Mouse (Mus musculus) stomach, embryonic 16.5 days (tissue): ENCODE results near the gene Ifit3b. TPM values are rescaled to one million over a fixed set of nuclear protein-coding genes. Genes with fewer than 3 reads are reported as not detected.
A peak's percentile ranks its signal among the peaks of the same experiment; 100 is the strongest.

Source experiments
- ATAC-seq: fragments of 200-750 bp; cut with Nextera tagmentation; 2 replicates; pipeline ENCODE4 v1.8.0; 2017; ENCODE audit warnings: moderate number of reproducible peaks, moderate TSS enrichment; ENCODE audit not compliant: insufficient read depth, low FRiP score
- H3K27ac ChIP-seq: fragments of 300-500 bp; sonication (generic); 2 replicates; pipeline ENCODE4 v1.5.1; 2014; ENCODE audit warnings: low read length
- H3K27me3 ChIP-seq: fragments of 300-500 bp; sonication (generic); 2 replicates; pipeline ENCODE4 v1.6.1; 2014; ENCODE audit warnings: low read length, control low read depth, mixed read lengths; ENCODE audit not compliant: control insufficient read depth, insufficient read depth
- H3K36me3 ChIP-seq: fragments of 300-500 bp; sonication (generic); 2 replicates; pipeline ENCODE4 v1.6.1; 2014; ENCODE audit warnings: low read length; ENCODE audit not compliant: control insufficient read depth, insufficient read depth
- H3K4me1 ChIP-seq: fragments of 300-500 bp; sonication (generic); 2 replicates; pipeline ENCODE4 v1.6.1; 2014; ENCODE audit warnings: low read length, control low read depth, mixed read lengths; ENCODE audit not compliant: control insufficient read depth, insufficient read depth
- H3K4me2 ChIP-seq: fragments of 300-500 bp; sonication (generic); 2 replicates; pipeline ENCODE4 v1.6.1; 2014; ENCODE audit warnings: low read depth, low read length, mixed read lengths
- H3K4me3 ChIP-seq: fragments of 300-500 bp; sonication (generic); replicated peaks from 2 replicates; pipeline ENCODE4 v1.5.1; 2014; ENCODE audit warnings: mild to moderate bottlenecking, low read length
- H3K9ac ChIP-seq: fragments of 300-500 bp; sonication (generic); 2 replicates; pipeline ENCODE4 v1.6.1; 2014; ENCODE audit warnings: low read length
- H3K9me3 ChIP-seq: fragments of 300-500 bp; sonication (generic); replicated peaks from 2 replicates; pipeline ENCODE4 v1.6.1; 2016; ENCODE audit warnings: low read length, control low read depth; ENCODE audit not compliant: control insufficient read depth
- WGBS: fragments of 180-500 bp; shearing (Covaris S2); extraction: QIAGEN DNeasy Blood & Tissue Kit; methylation state at CpG from one replicate; pipeline ENCODE4 v1.1.7; 2014; 5-methylcytosine and 5-hydroxymethylcytosine counted together
- polyA plus RNA-seq: library from polyadenylated mRNA; unstranded; fragments of >200 nt; fragmentation: Nextera tagmentation; extraction: Ambion mirVana; gene quantifications from 2 replicates; pipeline ENCODE4 v1.2.1, GENCODE M21; 2015

The Ifit3b gene
- polyA plus RNA-seq, 1 experiment from 2014 or later, result 0.17 TPM

DNA sequence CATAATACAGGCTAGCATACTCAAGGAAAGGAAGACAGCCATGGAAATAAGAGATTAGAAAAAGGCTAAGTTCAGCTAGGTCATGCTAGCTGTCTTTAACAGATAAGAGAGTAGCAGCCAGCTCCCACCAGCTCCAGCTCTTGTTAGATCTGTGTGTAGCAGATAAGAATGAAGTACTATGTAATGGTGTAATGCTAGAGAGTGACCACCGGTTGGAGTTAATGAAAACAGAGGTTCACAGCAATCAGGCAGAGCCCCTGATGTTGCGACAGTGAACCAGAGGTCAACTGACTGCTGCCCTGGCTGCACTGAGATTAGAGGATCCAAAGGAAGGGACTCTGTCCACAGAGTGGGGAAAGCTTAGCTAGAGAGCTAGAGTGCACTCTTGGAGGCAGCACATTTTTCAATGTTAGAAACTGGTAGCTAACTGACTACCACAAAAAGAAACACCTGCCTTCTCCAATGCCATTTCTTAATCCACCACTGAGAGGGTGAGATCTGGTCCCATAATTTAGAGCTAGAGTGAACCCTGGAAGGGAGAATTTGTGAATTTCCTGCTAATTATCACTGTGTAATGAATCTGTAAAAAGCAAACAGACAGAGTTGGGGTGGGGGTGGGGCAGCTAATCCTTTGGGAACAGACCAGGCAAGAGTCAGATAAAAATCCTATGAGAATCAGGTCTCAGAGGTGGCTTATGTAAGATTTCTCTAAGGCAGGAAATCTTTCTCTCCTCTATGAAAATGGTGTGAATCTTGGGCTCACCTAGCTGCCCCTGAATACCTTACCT lies 48.9 kb downstream of the Ifit3b start:
- Histone ChIP-seq H3K27ac (no peak overlapping the region), H3K36me3 (no peaks in the 10 kb centered on the region)
- ATAC-seq, result peak; percentile 77

DNA sequence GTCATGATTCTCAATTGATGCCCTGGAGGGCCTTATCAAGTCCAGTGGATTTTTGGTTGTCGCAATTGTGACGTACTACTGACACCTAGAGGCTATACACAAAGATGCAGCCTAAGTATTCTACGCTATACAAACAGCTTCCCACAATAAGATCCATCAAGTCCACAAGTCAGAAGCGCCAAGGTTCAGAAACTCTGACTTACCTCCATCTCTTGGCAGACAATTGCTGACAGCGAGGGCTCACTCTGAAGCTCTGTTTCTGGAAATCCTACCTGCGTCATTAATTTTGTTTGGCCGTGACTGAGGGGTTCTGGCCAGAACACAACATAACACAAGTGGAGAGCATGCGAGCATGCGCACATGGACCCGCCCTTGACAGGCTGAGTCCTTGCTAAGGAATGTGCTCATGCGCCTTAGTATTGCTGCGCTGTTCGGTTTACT lies 54.3 kb downstream of the Ifit3b start:
- Histone ChIP-seq H3K9ac (no peak overlapping the region), H3K4me2 (peak overlapping the region; percentile 52), H3K27me3 (no peaks in the 10 kb centered on the region), H3K9me3 (no peaks in the 10 kb centered on the region), H3K36me3 (no peaks in the 10 kb centered on the region), H3K4me1 (0 out of 2 replicates have a peak, but pooled peaks cover 3% of the 10 kb centered on the region), H3K4me3 (peak overlapping the region; percentile 44), H3K27ac (no peak overlapping the region)
- WGBS, result 14% methylated on average over 13 of the region's 13 CpGs
- ATAC-seq, result peak; percentile 92

More for the DNA sequence above, 48.9 kb downstream of the Ifit3b start:
- Histone ChIP-seq H3K9me3 (no peaks in the 10 kb centered on the region), H3K9ac (no peak overlapping the region), H3K4me3 (no peak overlapping the region), H3K27me3 (no peaks in the 10 kb centered on the region), H3K4me1 (no peaks in the 10 kb centered on the region), H3K4me2 (no peak overlapping the region)
- WGBS, result 22% methylated on average over 2 of the region's 2 CpGs

DNA sequence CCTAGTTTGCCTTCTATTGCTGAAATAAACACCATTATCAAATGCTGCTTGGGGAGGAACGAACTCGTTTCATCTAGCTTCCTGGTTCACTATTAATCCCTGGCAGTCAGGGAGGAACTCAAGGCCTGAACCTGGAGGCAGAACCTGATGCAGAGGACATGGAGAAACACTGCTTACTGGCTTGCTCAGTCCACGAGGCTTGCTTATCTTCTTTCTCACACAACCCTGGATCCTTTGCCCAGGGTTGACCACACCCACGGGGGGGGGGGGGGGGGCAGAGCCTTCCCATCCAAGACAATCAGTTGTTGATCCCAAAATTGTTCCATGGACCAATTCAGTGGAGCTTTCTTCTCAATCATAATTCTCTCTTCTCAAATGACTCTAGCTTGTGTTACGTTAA lies 55.0 kb downstream of the Ifit3b start:
- peak overlapping the region; percentile 52; the same call in 1 of the 2 replicates for H3K4me2 ChIP-seq
- WGBS, result 31% methylated on average over 5 of the region's 5 CpGs

More for the DNA sequence above, 55.0 kb downstream of the Ifit3b start:
- no peaks in the 10 kb centered on the region for H3K36me3 ChIP-seq
- H3K27me3 ChIP-seq, result no peaks in the 10 kb centered on the region
- 0 out of 2 replicates have a peak, but pooled peaks have one; percentile 26 for ATAC-seq
- H3K9ac ChIP-seq, result no peak overlapping the region
- H3K9me3 ChIP-seq, result no peaks in the 10 kb centered on the region
- H3K4me3 ChIP-seq, result no peak overlapping the region
- H3K4me1 ChIP-seq, result 0 out of 2 replicates have a peak, but pooled peaks cover 3% of the 10 kb centered on the region
- no peak overlapping the region for H3K27ac ChIP-seq

Other genes starting within 250 kb of the Ifit3b start
- 2.7 and 4.1 TPM in 2 replicates for gene Ch25h, start 132.8 kb upstream of the Ifit3b start, polyA plus RNA-seq
- gene Lipa, start 80.5 kb upstream of the Ifit3b start, polyA plus RNA-seq, result 31.2 and 32.4 TPM in 2 replicates
- 6.2 and 6.3 TPM in 2 replicates for gene Ifit2, start 57.3 kb upstream of the Ifit3b start, polyA plus RNA-seq
- 0.53 and 0.76 TPM in 2 replicates for gene Ifit3, start 24.4 kb upstream of the Ifit3b start, polyA plus RNA-seq
- gene Ifit1bl1, start 6.0 kb upstream of the Ifit3b start, polyA plus RNA-seq, result 0.27 and 0.37 TPM in 2 replicates
- 1.8 and 2.3 TPM in 2 replicates for gene Ifit1bl2, start 32.8 kb downstream of the Ifit3b start, polyA plus RNA-seq
- gene Ifit1, start 32.9 kb downstream of the Ifit3b start, polyA plus RNA-seq, result 0.67 and 1.4 TPM in 2 replicates
- 4.9 and 5.7 TPM in 2 replicates for gene Slc16a12, start 139.3 kb downstream of the Ifit3b start, polyA plus RNA-seq